Comparison of ENCODE assay signal across 8 mouse cellular contexts in the genomic region with DNA sequence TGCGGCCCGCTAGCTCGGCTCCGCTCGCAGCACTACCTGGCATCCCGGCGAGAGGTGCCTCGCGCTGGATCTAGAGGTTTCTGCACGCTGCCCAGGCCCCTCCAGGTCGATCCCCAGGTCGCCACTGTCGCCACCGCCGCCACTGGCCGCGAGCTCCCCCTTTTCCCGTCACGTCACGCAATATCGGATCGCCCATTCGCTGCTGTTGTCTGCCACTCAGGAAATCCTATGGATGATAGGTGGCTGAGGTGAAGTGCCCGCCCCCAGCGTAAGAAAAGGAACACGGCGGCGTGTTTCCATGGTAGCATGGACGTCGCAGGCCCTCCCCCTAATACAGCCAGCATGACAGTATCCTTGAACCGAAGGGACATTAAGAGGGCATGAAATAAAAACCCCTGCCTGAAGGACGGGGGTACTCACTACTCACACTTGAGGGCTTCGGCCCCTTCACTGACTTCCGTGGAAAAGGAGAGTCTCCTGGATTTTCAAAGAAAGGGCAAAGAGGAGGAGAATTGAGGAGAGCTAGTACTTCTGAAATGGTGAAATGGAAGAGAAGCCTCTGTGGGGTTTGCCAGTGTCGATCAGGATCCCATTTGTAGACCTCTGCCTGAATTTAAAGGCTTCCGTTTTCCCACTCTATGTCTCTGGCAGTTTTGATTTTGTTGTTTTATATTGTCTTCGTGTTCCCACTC. TPM values are rescaled to one million over a fixed set of nuclear protein-coding genes. Genes with fewer than 3 reads are reported as not detected.
DNase-seq lines count a peak whose midpoint lies in the region; ATAC-seq lines count a peak whose summit lies in the region.

A gene (minus strand): TSS at position 172 of the 692 bp plus-strand sequence.

- peak within 1 kb of the TSS; percentile 71 for H3K4me2 ChIP-seq in kidney, embryonic 15.5 days

- peak; percentile 98 for ATAC-seq in erythroblast, adult 5-6 weeks (replicated peaks; ENCODE audit: low FRiP score, poor library complexity, severe bottlenecking)
- ATAC-seq in kidney, embryonic 15.5 days (replicated peaks; ENCODE audit: low FRiP score): peak; percentile 100
- ATAC-seq in monocyte, adult 5-6 weeks (replicated peaks; ENCODE audit: insufficient number of reproducible peaks, low FRiP score, low TSS enrichment, poor library complexity, severe bottlenecking): peak; percentile 100

- peak within 1 kb of the TSS; percentile 75 for H3K9ac ChIP-seq in kidney, embryonic 15.5 days

- peaks cover 35% of the 10 kb centered on the region for H3K36me3 ChIP-seq in heart, embryonic 10.5 days
- H3K36me3 ChIP-seq in kidney, embryonic 15.5 days: peaks cover 34% of the 10 kb centered on the region

- H3K4me3 ChIP-seq in heart, embryonic 10.5 days: peak within 1 kb of the TSS; percentile 87
- peak within 1 kb of the TSS; percentile 69 for H3K4me3 ChIP-seq in kidney, embryonic 15.5 days (replicated peaks)

- H3K27me3 ChIP-seq in heart, embryonic 10.5 days (ENCODE audit: insufficient read depth, poor library complexity, severe bottlenecking): no peaks in the 10 kb centered on the region
- no peaks in the 10 kb centered on the region for H3K27me3 ChIP-seq in kidney, embryonic 15.5 days

- no peaks in the 10 kb centered on the region for H3K9me3 ChIP-seq in heart, embryonic 10.5 days
- no peaks in the 10 kb centered on the region for H3K9me3 ChIP-seq in kidney, embryonic 15.5 days (replicated peaks)

- H3K27ac ChIP-seq in heart, embryonic 10.5 days: peak within 1 kb of the TSS; percentile 96
- H3K27ac ChIP-seq in kidney, embryonic 15.5 days: peak within 1 kb of the TSS; percentile 79

- peaks cover 16% of the 10 kb centered on the region for H3K4me1 ChIP-seq in heart, embryonic 10.5 days
- peaks cover 21% of the 10 kb centered on the region for H3K4me1 ChIP-seq in kidney, embryonic 15.5 days

- under 1% methylated on average over 36 of the region's 37 CpGs for WGBS in heart, embryonic 10.5 days
- WGBS in kidney, embryonic 15.5 days: under 1% methylated on average over 36 of the region's 37 CpGs

- peak; percentile 92 to 93 for DNase-seq in B cell, adult 2 months
- peak; percentile 98 for DNase-seq in brain, adult 2 months (ENCODE audit: low read depth, low spot score)
- peak; percentile 97 for DNase-seq in heart, embryonic 10.5 days (ENCODE audit: low spot score)
- DNase-seq in liver: peak; percentile 91
- peak; percentile 90 to 95 for DNase-seq in spleen, postnatal 4 days (ENCODE audit: low spot score in 2 of 2)

RNA-seq across cellular contexts. Expression of the gene that starts here (rescaled TPM):
- total RNA-seq in erythroblast, adult 5-6 weeks (2015; ENCODE audit: low replicate concordance): 11.1 and 27.9 TPM in 2 replicates
- 44.8 and 96.0 TPM in 2 replicates for total RNA-seq in erythroblast, adult 5-6 weeks (2017; ENCODE audit: low replicate concordance)
- polyA plus RNA-seq in heart, embryonic 10.5 days (2016; fragmentation: Nextera tagmentation; extraction: Ambion mirVana): 75.0 and 81.9 TPM in 2 replicates
- polyA plus RNA-seq in kidney, embryonic 15.5 days (2015; fragmentation: Nextera tagmentation; extraction: Ambion mirVana): 72.9 and 73.7 TPM in 2 replicates
- total RNA-seq in monocyte, adult 5-6 weeks (2017): 15.8 to 38.3 TPM (median 16.2 TPM) in 3 replicates

Comparison
In these comparisons a context has a peak if more than half of its experiments do, and no peak if none do; other contexts are left out.
1. Peak in every context shown above with its lines: DNase-seq, ATAC-seq, H3K4me3 ChIP-seq and H3K27ac ChIP-seq.